Mouse (Mus musculus): ENCODE measurements around the gene Scgb1b15. TPM values are rescaled to one million over a fixed set of nuclear protein-coding genes. Genes with fewer than 3 reads are reported as not detected.
"Not testable (repeated sequence)": the region's sequence is repeated elsewhere in the genome, so short reads cannot be mapped to it uniquely, and the experiment has no call there.

The Scgb1b15 gene
- not detected for total RNA-seq (2021)
- long read RNA-seq, experiment 1 = 0 reads
- long read RNA-seq, experiment 2 = 0 reads

DNA sequence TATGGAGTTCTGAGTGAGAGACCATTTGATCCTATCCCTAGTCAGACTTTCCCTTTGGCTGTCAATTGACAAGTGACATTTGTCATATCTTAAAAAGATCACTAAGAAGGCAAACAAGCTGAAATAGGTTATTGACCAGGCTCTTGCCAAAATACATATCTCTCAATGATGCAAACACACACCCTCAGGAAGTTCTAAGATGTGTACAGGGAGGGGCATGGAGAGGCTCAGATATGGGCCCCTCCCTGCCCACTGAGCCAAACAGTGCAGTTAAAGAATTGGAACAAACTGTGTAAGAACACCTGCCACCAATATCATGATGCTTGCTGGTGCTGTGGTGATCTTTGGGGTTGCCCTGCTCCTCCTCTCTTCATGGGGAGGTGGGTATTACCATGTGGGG is at the start of gene Scgb1b15:
TSS of gene Scgb1b15 (plus strand) at position 301 of the 400 bp plus-strand sequence.
- DNase-seq; intact Hi-C loops (cut with DNase I): not testable (repeated sequence)

DNA sequence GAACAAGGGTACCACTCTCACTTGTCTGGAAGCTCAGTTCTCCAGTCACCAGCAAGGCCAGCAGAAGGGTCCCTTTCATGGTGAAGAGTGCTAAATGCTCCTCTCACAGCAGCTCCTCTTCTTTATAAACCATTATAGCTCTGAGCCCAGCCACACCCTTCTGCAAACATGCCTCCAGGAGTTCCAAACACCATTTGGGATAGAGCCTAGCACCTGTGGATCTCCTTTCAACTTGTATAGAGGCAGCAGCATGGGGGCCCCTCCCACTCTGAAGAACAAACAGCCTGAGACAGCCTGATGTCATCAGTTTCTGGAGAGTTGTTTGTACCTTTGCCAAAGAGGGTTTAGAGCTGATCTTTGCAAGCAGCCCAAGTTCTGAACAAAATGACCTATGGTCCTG is 6.8 kb upstream of the Scgb1b15 start, which contains the start of gene Scgb2b15:
TSS of gene Scgb2b15 (minus strand) at position 101 of the 400 bp plus-strand sequence.
- DNase-seq; intact Hi-C loops (cut with DNase I): not testable (repeated sequence)

Other genes starting within 250 kb of the Scgb1b15 start
- not detected for gene Scgb2b15, start 6.9 kb upstream of the Scgb1b15 start, total RNA-seq (2021)
- gene Scgb2b17, start 220.0 kb downstream of the Scgb1b15 start, total RNA-seq (2021) = not detected
- gene Scgb1b17, start 226.9 kb downstream of the Scgb1b15 start, total RNA-seq (2021) = not detected